Mouse (Mus musculus) right cerebral cortex, postnatal 14 days (tissue): ENCODE data around the gene Ankmy1.
A peak's percentile ranks its signal among the peaks of the same experiment; 100 is the strongest.

Experiments
- DNase-seq: peaks from one replicate; pipeline ENCODE4 v3.0.0; 2022

Ankmy1 gene

DNA sequence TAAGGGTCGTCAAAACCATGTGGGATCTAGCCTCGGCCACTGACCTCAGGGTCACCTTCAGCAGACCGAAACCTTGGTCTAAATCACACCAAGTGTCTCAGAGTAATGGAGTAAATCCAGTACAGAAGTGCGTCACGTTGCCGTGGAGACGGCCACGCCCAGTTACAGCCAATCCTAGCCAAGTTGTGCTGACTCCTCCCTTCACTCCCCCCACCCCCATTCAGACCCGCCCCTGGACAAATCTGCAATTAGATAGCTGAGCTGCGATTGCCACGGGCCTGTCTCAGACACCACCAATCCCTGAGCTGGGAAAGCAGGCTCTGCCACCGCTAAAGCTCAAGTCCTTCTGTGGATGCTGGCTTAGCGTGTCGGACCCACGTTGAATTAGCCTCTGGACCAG, at the start of gene Ankmy1:
Gene Ankmy1 (minus strand): TSS at position 121 of the 400 bp plus-strand sequence.
- peak; percentile 76 for DNase-seq

GRCm38 (mm10) chr1:92950607-92951006, 47.9 kb upstream of the Ankmy1 start, which contains the start of gene Gpr35:
Gene Gpr35 (plus strand): TSS chr1:92950865.
- DNase-seq = no peak

- no peak for DNase-seq
These were observed 46.7 kb upstream of the Ankmy1 start for GRCm38 (mm10) chr1:92949426-92949825.

GRCm38 (mm10) chr1:92947966-92948365, 45.3 kb upstream of the Ankmy1 start:
- no peak for DNase-seq

DNA sequence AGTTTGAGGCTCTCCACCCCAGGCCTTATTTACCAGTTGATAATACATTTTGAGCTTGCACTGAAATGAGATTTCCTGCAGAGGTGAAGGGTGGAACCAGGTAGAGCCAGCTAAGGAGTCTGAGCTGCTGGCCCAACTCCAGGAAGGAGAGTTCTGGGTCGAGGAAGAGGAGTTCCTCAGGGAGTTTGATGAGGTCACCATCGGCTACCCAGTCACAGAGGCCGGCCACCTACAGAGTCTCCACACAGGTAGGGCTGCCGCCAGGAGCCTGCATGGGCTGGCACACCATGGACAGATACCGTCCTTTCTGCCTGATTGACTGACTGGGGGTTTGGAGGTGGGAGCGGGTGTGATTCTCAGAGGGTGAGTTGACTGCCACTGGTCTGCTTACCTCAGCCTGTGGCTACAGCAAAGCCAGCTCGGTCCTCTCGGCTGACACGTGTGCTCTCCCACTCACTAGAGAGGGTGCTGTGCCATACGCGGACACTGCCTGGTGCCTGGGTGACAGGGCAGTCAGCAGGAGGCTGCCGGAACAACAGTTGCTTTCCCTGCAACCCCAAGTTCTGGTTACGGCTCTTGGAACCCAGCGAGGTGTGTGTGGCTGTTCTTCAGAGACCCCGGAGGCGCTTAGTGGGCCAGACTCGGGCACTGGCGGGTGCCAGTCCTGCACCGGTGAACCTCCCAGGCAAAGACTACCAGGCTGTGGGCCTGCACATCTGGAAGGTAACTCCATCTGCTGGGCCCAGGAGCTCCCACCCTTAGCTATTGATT, 40.7 kb upstream of the Ankmy1 start:
- no peak for DNase-seq

DNA sequence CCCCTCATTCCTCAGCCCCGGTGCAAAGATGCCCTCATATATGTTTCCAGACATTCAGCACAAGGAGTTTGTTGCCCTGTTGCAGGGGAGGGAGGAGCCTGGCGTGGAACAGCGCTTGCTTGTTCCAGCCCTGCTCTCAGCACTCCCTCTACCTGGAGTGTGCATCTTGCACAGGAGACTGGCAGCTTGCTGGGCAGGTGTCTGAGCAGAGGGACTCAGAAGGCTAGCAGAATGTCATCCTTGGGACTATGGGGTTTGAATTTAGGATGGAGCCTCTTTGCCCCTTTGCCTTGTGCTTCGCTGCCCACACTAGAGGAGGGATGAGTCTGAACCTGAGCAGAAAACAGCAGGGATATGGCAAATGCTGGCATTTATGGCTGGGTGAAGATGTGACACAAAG, 37.0 kb upstream of the Ankmy1 start:
- DNase-seq = no peak

- no peak for DNase-seq
These were observed 35.1 kb upstream of the Ankmy1 start for GRCm38 (mm10) chr1:92937797-92938196.

GRCm38 (mm10) chr1:92936467-92936866, 33.8 kb upstream of the Ankmy1 start:
- DNase-seq = no peak

DNA sequence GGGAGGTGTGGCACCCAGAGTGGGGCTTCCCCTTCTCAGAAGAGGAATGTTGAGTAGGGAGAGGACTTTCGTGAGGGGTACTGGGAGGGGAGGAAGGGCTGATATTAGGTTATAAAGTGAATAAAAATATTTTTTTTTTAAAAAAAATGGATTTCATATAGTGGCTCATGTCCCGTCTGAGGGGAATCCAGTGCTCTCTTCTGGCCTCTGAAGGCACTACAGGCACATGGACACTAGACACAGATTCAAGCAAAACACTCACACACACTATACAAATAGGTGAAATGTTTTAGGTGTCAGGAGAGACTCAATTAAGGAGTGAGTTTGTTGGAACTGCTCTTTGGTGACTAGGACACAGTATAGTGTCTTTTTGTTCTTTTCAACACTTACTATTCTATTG, 33.3 kb upstream of the Ankmy1 start:
- DNase-seq = no peak

GRCm38 (mm10) chr1:92935054-92935962, 32.6 kb upstream of the Ankmy1 start:
- DNase-seq = peak; percentile 63

GRCm38 (mm10) chr1:92934182-92934827, 31.6 kb upstream of the Ankmy1 start, which contains the start of gene Capn10:
Gene Capn10 (plus strand): TSS chr1:92934376.
- DNase-seq = peak; percentile 91

DNA sequence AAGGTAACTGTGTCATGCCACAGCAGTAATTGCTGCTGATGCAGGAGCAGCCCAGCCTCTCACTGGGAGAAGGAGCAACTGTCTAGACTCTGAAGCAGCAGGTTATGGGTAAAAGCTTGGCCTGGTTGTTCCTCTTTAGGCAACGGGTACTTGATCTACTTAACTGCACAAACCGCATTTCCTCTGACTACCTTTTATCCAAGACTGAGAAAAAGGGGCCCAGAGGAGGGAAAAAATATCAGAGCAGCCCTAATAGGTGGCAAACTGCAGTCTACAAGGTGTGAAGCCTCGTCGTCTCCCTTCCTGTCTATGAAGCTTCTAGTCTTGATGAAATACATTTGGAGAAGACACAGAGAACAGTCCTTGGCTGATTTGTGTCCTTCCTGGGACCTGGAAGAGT, 30.9 kb upstream of the Ankmy1 start:
- no peak for DNase-seq

GRCm38 (mm10) chr1:92930171-92930706, 27.5 kb upstream of the Ankmy1 start:
- DNase-seq = no peak

GRCm38 (mm10) chr1:92921496-92921895, 18.8 kb upstream of the Ankmy1 start:
- no peak for DNase-seq

GRCm38 (mm10) chr1:92920474-92921200, 17.9 kb upstream of the Ankmy1 start:
- DNase-seq = peak; percentile 2

GRCm38 (mm10) chr1:92919775-92920174, 17.1 kb upstream of the Ankmy1 start:
- DNase-seq = no peak

DNA sequence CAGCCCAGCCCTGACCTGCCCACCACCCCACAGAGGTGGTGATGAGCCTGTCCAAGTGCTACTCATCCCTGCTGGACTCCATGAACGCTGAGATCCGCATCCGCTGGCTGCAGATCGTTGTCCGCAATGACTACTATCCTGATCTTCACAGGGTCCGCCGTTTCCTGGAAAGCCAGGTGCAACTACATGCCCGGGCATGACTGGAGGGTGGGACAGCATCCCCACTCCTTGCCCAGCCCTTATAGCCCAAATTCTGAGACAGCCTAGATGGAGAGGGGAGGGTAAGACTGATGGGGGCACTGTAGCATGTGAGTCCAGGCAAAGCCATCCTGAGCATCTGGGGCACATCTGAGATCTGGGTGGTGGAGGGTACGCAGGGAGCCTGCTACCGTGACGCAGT, 16.4 kb upstream of the Ankmy1 start:
- no peak for DNase-seq

GRCm38 (mm10) chr1:92916725-92917124, 14.0 kb upstream of the Ankmy1 start:
- no peak for DNase-seq

DNA sequence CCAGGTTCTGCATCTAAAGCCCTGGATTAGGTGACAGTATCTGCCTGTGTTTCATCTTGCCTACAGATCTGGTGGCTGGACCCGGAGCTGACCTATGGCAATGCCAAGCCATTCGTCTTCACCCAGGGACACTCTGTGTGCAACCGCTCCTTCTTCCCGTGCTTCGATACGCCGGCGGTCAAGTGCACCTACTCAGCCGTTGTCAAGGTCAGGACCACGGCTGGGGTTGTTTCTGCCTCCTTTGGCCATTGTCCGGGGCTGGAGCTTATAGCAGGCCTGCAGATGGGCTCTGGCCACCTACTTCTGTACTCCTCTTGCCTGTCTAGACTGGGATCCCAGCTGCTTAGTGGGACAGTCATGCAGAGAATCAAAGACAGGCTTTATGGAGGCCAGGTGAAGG, 12.3 kb upstream of the Ankmy1 start:
- DNase-seq = no peak

GRCm38 (mm10) chr1:92914239-92914638, 11.5 kb upstream of the Ankmy1 start:
- no peak for DNase-seq

GRCm38 (mm10) chr1:92912286-92912685, 9.6 kb upstream of the Ankmy1 start:
- DNase-seq = no peak

GRCm38 (mm10) chr1:92911721-92912138, 9.0 kb upstream of the Ankmy1 start:
- no peak for DNase-seq
